Mouse (Mus musculus) embryonic fibroblast, embryonic 13.5 days (primary cell): ENCODE results near the gene Etfbkmt. TPM values are rescaled to one million over a fixed set of nuclear protein-coding genes. Genes with fewer than 3 reads are reported as not detected.
"Not testable (repeated sequence)": the region's sequence is repeated elsewhere in the genome, so short reads cannot be mapped to it uniquely, and the experiment has no call there.

Experiments used
- H3K27ac ChIP-seq: 2 replicates; pipeline ENCODE4 v1.5.1; 2012; ENCODE audit warnings: low read length, control low read depth, inconsistent platforms; ENCODE audit not compliant: insufficient read depth
- H3K4me1 ChIP-seq: 2 replicates; pipeline ENCODE4 v1.6.1; 2011; ENCODE audit warnings: low read length; ENCODE audit not compliant: control insufficient read depth, insufficient read depth
- H3K4me3 ChIP-seq: 2 replicates; pipeline ENCODE4 v1.5.1; 2011; ENCODE audit warnings: mild to moderate bottlenecking, control low read depth, low read length; ENCODE audit not compliant: insufficient read depth
- CTCF ChIP-seq: IDR thresholded peaks from 2 replicates; pipeline ENCODE4 v1.5.1; 2011; ENCODE audit warnings: mild to moderate bottlenecking, control low read depth, low read length, moderate library complexity, borderline replicate concordance; ENCODE audit not compliant: insufficient read depth
- POLR2A ChIP-seq: IDR thresholded peaks from 2 replicates; pipeline ENCODE4 v1.6.1; 2011; ENCODE audit warnings: low read depth, mild to moderate bottlenecking, control low read depth, low read length, moderate library complexity
- polyA plus RNA-seq: library from polyadenylated mRNA; stranded (reverse); fragments of >200 nt; gene quantifications from 2 replicates; pipeline ENCODE4 v1.2.4, GENCODE M21; 2011; ENCODE audit warnings: low read depth; ENCODE audit not compliant: missing spikeins, insufficient read length

Etfbkmt gene
- polyA plus RNA-seq, 1 experiment, result 6.0 TPM

- no peak overlapping the region for H3K27ac ChIP-seq
- TF ChIP-seq POLR2A (no peak), CTCF (no peak)
- H3K4me1 ChIP-seq, result peaks cover 3% of the 10 kb centered on the region
- H3K4me3 ChIP-seq, result no peak overlapping the region
Measured at GRCm38 (mm10) chr6:149184007-149184406, 44.4 kb downstream of the Etfbkmt start.

- TF ChIP-seq CTCF (no peak), POLR2A (no peak)
- peaks cover 3% of the 10 kb centered on the region for H3K4me1 ChIP-seq
- no peak overlapping the region for H3K27ac ChIP-seq
- H3K4me3 ChIP-seq, result peak overlapping the region; percentile 89
Measured at GRCm38 (mm10) chr6:149187371-149187770, 47.7 kb downstream of the Etfbkmt start.

GRCm38 (mm10) chr6:149188041-149188924, 48.6 kb downstream of the Etfbkmt start, which contains the start of gene Amn1:
Gene Amn1, minus strand, starts transcription at chr6:149188712.
- H3K4me3 ChIP-seq, result peak within 1 kb of the TSS; percentile 89
- TF ChIP-seq CTCF (no peak), POLR2A (peak; percentile 95)
- H3K27ac ChIP-seq, result peak within 1 kb of the TSS; percentile 91
- H3K4me1 ChIP-seq, result peaks cover 3% of the 10 kb centered on the region

- no peak overlapping the region for H3K4me3 ChIP-seq
- H3K27ac ChIP-seq, result no peak overlapping the region
- H3K4me1 ChIP-seq, result peaks cover 3% of the 10 kb centered on the region
- TF ChIP-seq CTCF, result no peak
- no peak; the same call in 1 of the 2 replicates for TF ChIP-seq POLR2A
Measured at GRCm38 (mm10) chr6:149188925-149189257, 49.2 kb downstream of the Etfbkmt start.

GRCm38 (mm10) chr6:149189340-149189922, 49.8 kb downstream of the Etfbkmt start:
- Histone ChIP-seq H3K4me1 (peaks cover 3% of the 10 kb centered on the region), H3K4me3 (no peak overlapping the region), H3K27ac (no peak overlapping the region)
- TF ChIP-seq CTCF (no peak), POLR2A (no peak)

GRCm38 (mm10) chr6:149191951-149192350, 52.3 kb downstream of the Etfbkmt start:
- H3K4me3 ChIP-seq, H3K4me1 ChIP-seq, H3K27ac ChIP-seq: not testable (repeated sequence)

GRCm38 (mm10) chr6:149193276-149193905, 53.7 kb downstream of the Etfbkmt start:
- H3K4me1 ChIP-seq, result no peaks in the 10 kb centered on the region
- peak overlapping the region; percentile 68 for H3K27ac ChIP-seq
- no peak overlapping the region for H3K4me3 ChIP-seq
- TF ChIP-seq CTCF, result no peak
- no peak for TF ChIP-seq POLR2A

- no peak overlapping the region for H3K27ac ChIP-seq
- H3K4me3 ChIP-seq, result no peak overlapping the region
- TF ChIP-seq CTCF (no peak), POLR2A (no peak)
- H3K4me1 ChIP-seq, result no peaks in the 10 kb centered on the region
Measured at GRCm38 (mm10) chr6:149197116-149197515, 57.5 kb downstream of the Etfbkmt start.

GRCm38 (mm10) chr6:149198572-149198971, 58.9 kb downstream of the Etfbkmt start:
- TF ChIP-seq POLR2A, result no peak
- no peak for TF ChIP-seq CTCF
- Histone ChIP-seq H3K27ac (no peak overlapping the region), H3K4me3 (no peak overlapping the region), H3K4me1 (no peaks in the 10 kb centered on the region)

Other genes starting within 250 kb of the Etfbkmt start
- gene Caprin2, start 243.6 kb upstream of the Etfbkmt start, polyA plus RNA-seq, result 10.4 and 10.5 TPM in 2 replicates
- gene Sinhcaf, start 193.4 kb upstream of the Etfbkmt start, polyA plus RNA-seq, result 22.9 and 26.5 TPM in 2 replicates
- 6.6 and 6.9 TPM in 2 replicates for gene Dennd5b, start 38.2 kb upstream of the Etfbkmt start, polyA plus RNA-seq
- gene Gm10203, start 9.7 kb upstream of the Etfbkmt start, polyA plus RNA-seq, result not detected in 2 replicates
- 19.3 and 19.6 TPM in 2 replicates for gene Amn1, start 48.9 kb downstream of the Etfbkmt start, polyA plus RNA-seq
- 39.7 and 42.8 TPM in 2 replicates for gene Resf1, start 169.6 kb downstream of the Etfbkmt start, polyA plus RNA-seq